Mouse (Mus musculus): ENCODE results near the gene Gm11037. TPM values are rescaled to one million over a fixed set of nuclear protein-coding genes. Genes with fewer than 3 reads are reported as not detected.

The Gm11037 gene
- total and polyA plus RNA-seq, 2 experiments from 2014 or later, result not detected

- H3K36me3 ChIP-seq (ENCODE audit: insufficient read depth, low read length), result no peaks in the 10 kb centered on the region; the same call in 1 of the 2 replicates
- ATAC-seq, result peak; percentile 98
- WGBS, result under 1% methylated on average over 54 of the region's 54 CpGs
- DNase-seq (ENCODE audit: low spot score), result peak; percentile 99
- peak within 1 kb of the TSS; percentile 93 for H3K4me2 ChIP-seq (ENCODE audit: low read depth, low read length)
- H3K27ac ChIP-seq, result peak within 1 kb of the TSS; percentile 83
- no peak for TF ChIP-seq CTCF (IDR thresholded peaks at IDR 0.05; ENCODE audit: low read depth)
- peak within 1 kb of the TSS; percentile 62 for H3K4me3 ChIP-seq (ENCODE audit: low read length)
- H3K9me3 ChIP-seq (ENCODE audit: low read length), result no peaks in the 10 kb centered on the region
- H3K4me1 ChIP-seq (ENCODE audit: insufficient read depth, low read length), result peaks cover 13% of the 10 kb centered on the region
- no peaks in the 10 kb centered on the region for H3K27me3 ChIP-seq (ENCODE audit: insufficient read depth, low read length)
- H3K9ac ChIP-seq (replicated peaks; ENCODE audit: low read length), result peak within 1 kb of the TSS; percentile 82
These were observed 26.8 kb downstream of the Gm11037 start, which contains the start of gene 1700037H04Rik for GRCm38 (mm10) chr2:131159938-131160581. Gene 1700037H04Rik, minus strand, starts transcription at chr2:131160081.

GRCm38 (mm10) chr2:131160671-131161111 is 27.4 kb downstream of the Gm11037 start:
- ATAC-seq (no peak), DNase-seq (ENCODE audit: low spot score) (peak; percentile 53)
- no peaks in the 10 kb centered on the region for H3K36me3 ChIP-seq (ENCODE audit: insufficient read depth, low read length)
- no peaks in the 10 kb centered on the region for H3K9me3 ChIP-seq (ENCODE audit: low read length)
- peaks cover 13% of the 10 kb centered on the region for H3K4me1 ChIP-seq (ENCODE audit: insufficient read depth, low read length)
- H3K27me3 ChIP-seq (ENCODE audit: insufficient read depth, low read length), result no peaks in the 10 kb centered on the region
- peak overlapping the region; percentile 62 for H3K4me3 ChIP-seq (ENCODE audit: low read length)
- H3K4me2 ChIP-seq (ENCODE audit: low read depth, low read length), result peak overlapping the region; percentile 93
- peak overlapping the region; percentile 82 for H3K9ac ChIP-seq (replicated peaks; ENCODE audit: low read length)
- H3K27ac ChIP-seq, result peak overlapping the region; percentile 83
- WGBS, result under 1% methylated on average over 17 of the region's 17 CpGs
- TF ChIP-seq CTCF (IDR thresholded peaks at IDR 0.05; ENCODE audit: low read depth), result peak; percentile 49

- no peaks in the 10 kb centered on the region for H3K9me3 ChIP-seq (ENCODE audit: low read length)
- no peak overlapping the region for H3K4me3 ChIP-seq (ENCODE audit: low read length)
- H3K9ac ChIP-seq (replicated peaks; ENCODE audit: low read length), result no peak overlapping the region
- no peak for DNase-seq (ENCODE audit: low spot score)
- no peaks in the 10 kb centered on the region for H3K4me1 ChIP-seq (ENCODE audit: insufficient read depth, low read length)
- no peak for ATAC-seq
- H3K27me3 ChIP-seq (ENCODE audit: insufficient read depth, low read length), result no peaks in the 10 kb centered on the region
- WGBS, result 79% methylated on average over 7 of the region's 7 CpGs
- TF ChIP-seq CTCF (IDR thresholded peaks at IDR 0.05; ENCODE audit: low read depth), result no peak
- no peaks in the 10 kb centered on the region for H3K36me3 ChIP-seq (ENCODE audit: insufficient read depth, low read length)
- no peak overlapping the region for H3K27ac ChIP-seq
- H3K4me2 ChIP-seq (ENCODE audit: low read depth, low read length), result no peak overlapping the region
These were observed 30.6 kb downstream of the Gm11037 start for GRCm38 (mm10) chr2:131163924-131164323.

- H3K4me1 ChIP-seq (ENCODE audit: insufficient read depth, low read length), result no peaks in the 10 kb centered on the region
- H3K9me3 ChIP-seq (ENCODE audit: low read length), result no peaks in the 10 kb centered on the region
- H3K9ac ChIP-seq (replicated peaks; ENCODE audit: low read length), result no peak overlapping the region
- DNase-seq (ENCODE audit: low spot score) (no peak), ATAC-seq (no peak)
- no peak overlapping the region for H3K27ac ChIP-seq
- no peaks in the 10 kb centered on the region for H3K36me3 ChIP-seq (ENCODE audit: insufficient read depth, low read length)
- no peak overlapping the region for H3K4me3 ChIP-seq (ENCODE audit: low read length)
- TF ChIP-seq CTCF (IDR thresholded peaks at IDR 0.05; ENCODE audit: low read depth), result no peak
- 85% methylated on average over 2 of the region's 2 CpGs for WGBS
- no peak overlapping the region for H3K4me2 ChIP-seq (ENCODE audit: low read depth, low read length)
- no peaks in the 10 kb centered on the region for H3K27me3 ChIP-seq (ENCODE audit: insufficient read depth, low read length)
These were observed 32.9 kb downstream of the Gm11037 start for GRCm38 (mm10) chr2:131166172-131166571.

- Histone ChIP-seq H3K36me3 (ENCODE audit: insufficient read depth, low read length) (no peaks in the 10 kb centered on the region), H3K4me1 (ENCODE audit: insufficient read depth, low read length) (no peaks in the 10 kb centered on the region), H3K4me2 (ENCODE audit: low read depth, low read length) (no peak overlapping the region), H3K27me3 (ENCODE audit: insufficient read depth, low read length) (0 out of 2 replicates have a peak, but pooled peaks cover 8% of the 10 kb centered on the region), H3K9ac (replicated peaks; ENCODE audit: low read length) (no peak overlapping the region), H3K9me3 (ENCODE audit: low read length) (no peaks in the 10 kb centered on the region), H3K4me3 (ENCODE audit: low read length) (no peak overlapping the region), H3K27ac (no peak overlapping the region)
- WGBS, result 89% methylated on average over 6 of the region's 6 CpGs
- DNase-seq (ENCODE audit: low spot score) (no peak), ATAC-seq (no peak)
- TF ChIP-seq CTCF (IDR thresholded peaks at IDR 0.05; ENCODE audit: low read depth), result no peak
These were observed 34.7 kb downstream of the Gm11037 start for GRCm38 (mm10) chr2:131167984-131168383.

GRCm38 (mm10) chr2:131168914-131169313 is 35.6 kb downstream of the Gm11037 start:
- H3K9me3 ChIP-seq (ENCODE audit: low read length), result no peaks in the 10 kb centered on the region
- no peak overlapping the region for H3K4me3 ChIP-seq (ENCODE audit: low read length)
- WGBS, result 67% methylated on average over 1 of the region's 1 CpGs
- DNase-seq (ENCODE audit: low spot score) (no peak), ATAC-seq (no peak)
- H3K27me3 ChIP-seq (ENCODE audit: insufficient read depth, low read length), result 0 out of 2 replicates have a peak, but pooled peaks cover 8% of the 10 kb centered on the region
- TF ChIP-seq CTCF (IDR thresholded peaks at IDR 0.05; ENCODE audit: low read depth), result no peak
- H3K36me3 ChIP-seq (ENCODE audit: insufficient read depth, low read length), result no peaks in the 10 kb centered on the region
- no peak overlapping the region for H3K27ac ChIP-seq
- no peak overlapping the region for H3K9ac ChIP-seq (replicated peaks; ENCODE audit: low read length)
- no peaks in the 10 kb centered on the region for H3K4me1 ChIP-seq (ENCODE audit: insufficient read depth, low read length)
- H3K4me2 ChIP-seq (ENCODE audit: low read depth, low read length), result no peak overlapping the region

- 35% methylated on average over 9 of the region's 9 CpGs for WGBS
These were observed 37.6 kb downstream of the Gm11037 start for GRCm38 (mm10) chr2:131170936-131171335.

More at GRCm38 (mm10) chr2:131170936-131171335, 37.6 kb downstream of the Gm11037 start:
- no peak for TF ChIP-seq CTCF (IDR thresholded peaks at IDR 0.05; ENCODE audit: low read depth)
- DNase-seq (ENCODE audit: low spot score) (no peak), ATAC-seq (no peak)
- H3K4me3 ChIP-seq (ENCODE audit: low read length), result no peak overlapping the region
- 0 out of 2 replicates have a peak, but pooled peaks cover 8% of the 10 kb centered on the region for H3K27me3 ChIP-seq (ENCODE audit: insufficient read depth, low read length)
- H3K36me3 ChIP-seq (ENCODE audit: insufficient read depth, low read length), result no peaks in the 10 kb centered on the region
- H3K4me2 ChIP-seq (ENCODE audit: low read depth, low read length), result peak overlapping the region; percentile 16
- H3K27ac ChIP-seq, result no peak overlapping the region
- no peak overlapping the region; the same call in 1 of the 2 replicates for H3K9ac ChIP-seq (replicated peaks; ENCODE audit: low read length)
- no peaks in the 10 kb centered on the region for H3K9me3 ChIP-seq (ENCODE audit: low read length)
- peaks cover 4% of the 10 kb centered on the region for H3K4me1 ChIP-seq (ENCODE audit: insufficient read depth, low read length)

Data from hindbrain, postnatal 0 days (tissue).